Mouse (Mus musculus) monocyte, adult 5-6 weeks (primary cell): ENCODE results near the gene Cpsf2. TPM values are rescaled to one million over a fixed set of nuclear protein-coding genes. Genes with fewer than 3 reads are reported as not detected.

Experiments used
- ATAC-seq: fragments of 153-309, 156-312 bp; replicated peaks from 2 replicates; pipeline ENCODE4 v1.8.0; 2017; ENCODE audit warnings: mild to moderate bottlenecking; ENCODE audit not compliant: low TSS enrichment, insufficient number of reproducible peaks, severe bottlenecking, poor library complexity, low FRiP score
- total RNA-seq: library from RNA; stranded (forward); fragments of 200-1000, 200-491, 200-594 nt; gene quantifications from 3 replicates; pipeline ENCODE4 v1.2.3, GENCODE M21; 2017

The Cpsf2 gene
- total RNA-seq, 1 experiment from 2014 or later: 40.6 TPM

DNA sequence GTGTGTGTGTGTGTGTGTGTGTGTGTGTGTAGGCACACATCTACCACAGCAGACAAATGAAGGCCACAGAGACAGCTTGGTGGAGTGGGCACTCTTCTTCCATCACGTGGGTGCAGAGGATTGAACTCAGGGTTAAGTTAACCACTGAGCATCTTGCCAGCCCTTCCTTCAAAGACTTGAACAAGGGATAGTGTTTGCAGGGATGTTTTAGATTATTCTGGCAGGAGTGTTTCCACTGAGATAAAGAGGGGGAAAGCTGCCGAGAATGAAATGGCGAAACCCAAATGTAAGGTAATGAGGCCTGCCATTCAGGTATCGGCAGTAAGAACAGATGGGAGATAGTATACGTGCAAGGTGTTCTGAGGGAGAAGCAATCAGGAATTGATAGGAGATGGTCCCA lies 2.4 kb downstream of the Cpsf2 start:
- ATAC-seq: no peak

DNA sequence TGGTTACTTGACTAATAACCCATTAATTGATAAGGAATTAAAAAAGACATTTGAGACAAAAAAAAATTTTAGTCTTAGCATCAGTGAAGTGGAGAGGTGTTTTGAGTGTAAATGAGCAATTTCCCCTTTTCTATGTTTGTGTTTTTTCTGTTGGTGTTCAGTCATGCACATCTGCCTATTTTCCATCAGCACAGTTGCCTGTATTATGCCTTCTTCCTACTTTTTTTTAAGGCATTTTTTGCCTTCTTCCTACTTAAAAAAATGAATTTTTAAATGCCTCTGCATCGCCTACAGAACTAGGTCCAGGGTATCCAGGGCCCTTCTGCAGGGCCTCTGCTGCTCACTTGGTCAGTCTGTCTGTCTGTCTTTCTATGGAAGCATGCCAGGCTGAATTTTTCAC lies 2.8 kb downstream of the Cpsf2 start:
- no peak for ATAC-seq

DNA sequence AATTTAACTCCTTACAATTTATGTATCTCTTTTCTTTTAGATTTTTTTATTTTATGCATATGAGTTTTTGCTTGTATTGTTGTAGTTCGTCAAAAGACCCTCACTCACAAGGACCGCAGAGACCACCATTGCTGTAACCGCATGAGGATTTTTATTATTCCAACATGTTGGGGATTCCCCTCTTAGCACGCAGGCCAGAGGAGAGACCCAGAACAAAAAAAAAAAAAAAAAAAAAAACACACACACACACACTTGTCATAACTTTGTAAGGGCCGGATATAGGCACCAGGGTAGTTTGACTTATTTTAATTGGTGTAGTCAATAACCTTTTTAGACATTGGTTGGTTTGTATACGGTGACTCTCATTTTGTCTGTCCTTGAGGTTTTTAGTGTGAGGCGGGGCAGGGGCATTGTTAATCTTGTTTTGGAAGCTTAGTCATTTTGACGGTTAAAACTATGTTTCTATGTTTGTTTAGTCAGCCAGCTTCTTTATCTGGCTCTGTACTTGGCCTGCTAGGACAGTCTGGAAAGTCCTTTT lies 3.5 kb downstream of the Cpsf2 start:
- ATAC-seq: no peak

DNA sequence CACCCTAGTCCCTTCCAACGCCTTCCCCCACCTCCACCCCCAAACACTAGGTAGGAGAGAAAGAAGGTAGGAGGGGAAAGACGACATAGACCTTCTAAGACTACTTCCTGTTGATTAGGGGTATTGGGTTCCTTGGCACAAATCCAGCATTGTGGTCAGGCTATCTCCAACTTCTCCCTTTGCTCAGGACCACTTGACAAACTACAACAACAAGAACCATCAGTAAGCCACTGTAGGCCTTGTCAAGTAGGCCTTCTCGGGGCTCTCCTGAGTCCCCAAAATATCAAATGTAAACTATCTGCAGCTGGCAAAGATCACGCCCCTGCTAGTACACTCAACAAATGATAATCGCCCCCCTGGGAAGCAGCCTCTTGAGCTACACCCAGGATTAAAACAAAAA lies 4.5 kb downstream of the Cpsf2 start:
- ATAC-seq: no peak

DNA sequence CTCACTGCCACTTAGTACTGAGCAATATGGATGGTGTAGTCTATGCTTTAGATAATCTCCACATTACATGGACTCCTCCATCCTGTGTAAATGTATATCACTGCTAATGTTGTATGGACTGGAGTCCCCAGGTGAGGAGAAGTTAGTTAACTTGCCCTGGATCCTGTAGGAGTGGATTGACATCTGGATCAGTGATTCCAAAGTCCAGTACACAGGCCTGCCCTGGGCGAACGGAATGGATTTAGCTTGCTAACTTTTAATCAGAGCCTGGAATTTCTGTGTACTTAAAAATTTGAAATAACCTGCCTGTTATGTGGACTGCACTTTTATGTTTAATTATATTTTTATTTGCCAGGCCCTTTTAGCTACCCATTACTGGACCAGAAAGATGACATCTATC lies 5.8 kb downstream of the Cpsf2 start:
- no peak for ATAC-seq

DNA sequence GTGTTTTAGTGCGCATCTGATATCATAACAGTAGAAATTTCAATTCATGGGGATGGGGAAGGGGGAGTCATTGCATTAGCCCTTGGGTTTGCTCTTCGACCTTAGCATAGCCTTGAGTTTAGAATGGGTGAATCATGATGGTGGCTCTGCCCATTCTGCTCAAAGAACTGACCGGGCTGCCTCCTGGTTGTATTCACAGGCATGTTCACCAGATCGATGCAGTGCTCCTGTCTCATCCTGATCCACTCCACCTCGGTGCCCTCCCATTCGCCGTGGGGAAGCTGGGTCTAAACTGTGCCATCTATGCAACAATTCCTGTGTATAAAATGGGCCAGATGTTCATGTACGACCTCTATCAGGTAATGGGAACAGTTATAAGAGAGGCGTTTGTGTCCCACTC lies 7.2 kb downstream of the Cpsf2 start:
- no peak for ATAC-seq

DNA sequence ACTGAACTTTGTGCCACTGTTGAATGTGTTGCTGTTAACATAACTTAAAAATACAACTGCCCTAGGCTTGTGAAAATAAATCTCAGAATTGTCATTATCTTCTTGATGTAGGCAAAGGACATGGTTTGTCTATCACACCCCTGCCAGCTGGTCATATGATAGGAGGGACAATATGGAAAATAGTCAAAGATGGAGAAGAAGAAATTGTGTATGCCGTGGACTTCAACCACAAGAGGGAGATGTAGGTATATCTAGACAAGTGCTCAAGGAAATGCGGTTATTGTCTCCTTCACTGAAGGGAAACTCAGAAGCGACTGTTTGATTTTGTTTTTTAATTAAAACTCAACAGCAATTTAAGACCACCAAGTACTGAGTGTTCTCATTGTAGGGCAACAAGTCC lies 9.3 kb downstream of the Cpsf2 start:
- no peak for ATAC-seq

DNA sequence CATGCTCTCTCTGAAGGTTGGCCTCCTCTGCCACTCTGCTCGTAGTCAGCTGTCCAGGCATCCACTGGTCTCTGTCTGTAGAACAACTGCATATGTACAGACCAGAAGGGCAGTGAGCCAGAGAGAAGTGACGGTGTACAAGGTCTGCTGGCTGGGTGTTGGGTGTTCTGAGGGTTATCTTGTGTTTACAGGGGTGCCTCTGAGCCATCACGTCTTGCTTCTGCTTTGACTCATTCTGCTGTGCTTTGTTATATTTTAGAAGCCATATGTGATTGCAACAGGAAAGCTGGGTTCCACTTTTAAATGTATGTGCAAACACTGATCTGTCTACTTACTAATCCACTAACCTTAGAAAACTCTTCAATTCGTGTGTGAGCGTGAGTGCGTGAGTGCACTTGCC lies 11.9 kb downstream of the Cpsf2 start:
- no peak for ATAC-seq

DNA sequence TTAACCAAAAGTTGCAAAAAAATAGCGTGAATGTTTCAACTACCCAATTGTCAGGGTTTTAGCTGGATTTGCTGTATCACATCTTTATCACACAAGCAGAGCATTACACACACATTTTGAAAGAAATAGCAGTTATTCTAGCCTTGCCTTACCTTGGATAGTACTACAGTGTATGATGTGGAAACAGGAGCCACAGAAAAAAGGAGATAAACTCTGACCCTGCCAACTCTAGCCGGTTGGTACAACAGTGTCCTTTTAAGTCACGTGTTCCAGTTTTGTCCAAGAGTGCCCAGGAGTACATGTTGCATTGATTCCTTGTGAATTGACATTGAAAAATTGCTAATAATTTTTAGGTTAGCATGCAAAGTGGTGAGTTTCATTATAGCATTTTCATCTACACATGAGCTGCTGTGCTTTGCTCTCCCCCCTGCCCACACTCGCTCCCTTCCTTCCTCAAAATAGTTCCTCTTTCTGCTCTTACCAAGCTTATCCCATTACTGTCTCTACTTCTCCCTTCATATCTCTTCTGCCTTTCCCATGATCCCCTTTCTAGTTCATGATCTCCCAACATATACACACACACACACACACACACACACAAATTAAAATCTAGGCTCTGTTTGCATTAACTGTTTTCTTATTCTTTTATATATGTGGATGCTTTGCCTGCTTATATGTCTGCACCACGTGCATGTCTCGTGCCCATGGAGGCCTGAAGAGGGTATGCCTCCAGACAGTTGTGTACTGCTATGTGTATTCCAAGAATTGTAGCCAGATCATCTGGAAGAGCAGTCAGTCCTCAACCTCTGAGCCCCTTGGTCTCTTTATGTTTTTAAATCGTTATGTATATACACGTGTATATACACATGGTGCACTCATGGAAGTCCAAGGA lies 19.0 kb downstream of the Cpsf2 start:
- ATAC-seq: peak; percentile 72; the same call in 1 of the 2 replicates

DNA sequence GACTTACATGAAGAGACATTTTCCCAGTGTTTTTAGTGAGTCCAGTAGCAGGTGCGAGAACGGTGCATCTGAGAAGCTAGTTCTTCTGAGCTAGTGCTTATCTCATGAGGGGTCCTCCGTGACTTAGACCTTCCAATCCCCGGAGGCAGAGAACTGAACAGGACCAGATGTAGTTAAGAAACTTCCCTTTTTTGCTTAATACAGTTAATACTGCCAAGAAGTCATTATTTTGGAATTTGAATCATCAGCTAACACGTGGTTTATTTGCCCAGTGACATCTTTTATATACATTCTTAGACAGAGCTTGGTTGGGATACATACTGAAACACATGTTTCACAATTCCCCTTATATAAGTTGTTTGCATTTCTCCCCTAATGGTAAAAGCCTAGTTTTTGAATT lies 23.1 kb downstream of the Cpsf2 start:
- ATAC-seq: no peak

DNA sequence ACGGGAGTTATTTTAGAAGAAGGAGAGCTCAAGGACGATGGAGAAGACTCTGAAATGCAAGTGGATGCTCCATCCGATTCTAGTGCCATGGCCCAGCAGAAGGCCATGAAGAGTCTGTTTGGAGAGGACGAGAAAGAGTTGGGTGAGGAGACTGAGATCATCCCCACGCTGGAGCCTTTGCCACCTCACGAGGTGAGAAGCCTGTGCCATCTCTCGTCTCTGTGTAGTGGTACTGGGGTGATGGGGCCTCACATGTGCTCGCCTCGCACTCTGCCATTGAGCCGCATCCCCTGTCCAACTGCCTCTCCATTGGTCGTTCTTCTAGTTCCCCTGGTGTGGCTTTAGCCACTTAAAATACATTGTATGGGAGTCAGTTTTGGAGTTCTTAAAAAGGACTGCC lies 25.0 kb downstream of the Cpsf2 start:
- ATAC-seq: no peak

DNA sequence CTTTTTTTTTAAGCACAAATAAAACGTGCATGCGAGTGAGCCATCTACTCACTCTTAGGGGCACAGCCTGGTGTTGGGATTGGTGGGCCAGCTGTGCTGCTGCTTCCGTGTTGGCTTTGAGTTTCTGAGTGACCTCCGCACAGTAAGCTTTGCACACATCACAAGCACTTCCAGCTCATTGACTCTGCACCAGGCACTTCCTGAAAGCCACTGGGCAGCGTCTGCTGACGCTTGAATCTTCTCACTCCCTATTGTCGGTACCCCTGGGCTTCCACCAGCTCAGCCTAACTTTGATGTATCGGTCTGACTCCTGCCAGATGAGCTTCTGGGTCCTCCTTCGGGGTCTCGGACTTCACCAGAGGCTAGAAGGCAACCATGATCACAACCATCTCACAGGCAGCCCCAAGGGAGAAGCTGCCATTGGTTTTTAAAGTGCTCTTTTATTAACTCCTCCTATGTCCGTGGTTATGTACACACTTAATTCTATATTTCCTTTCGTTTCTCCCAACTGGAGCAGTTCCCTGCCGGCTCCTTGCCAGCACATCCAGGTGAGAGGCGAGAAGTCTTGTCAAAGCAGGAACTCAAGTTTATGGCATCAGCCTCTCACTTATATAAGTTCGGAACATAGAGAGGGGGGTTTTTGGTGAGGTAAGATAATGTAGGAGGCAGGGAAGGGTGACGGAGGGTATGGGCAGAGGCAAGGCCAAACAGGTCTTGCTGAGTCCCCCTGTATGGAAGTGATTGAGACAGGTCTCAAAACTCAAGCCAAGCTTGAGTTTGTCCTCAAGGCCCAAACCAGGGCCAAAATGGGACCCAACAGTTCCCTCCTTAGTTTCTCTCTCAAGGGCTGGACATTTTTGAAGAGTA lies 32.6 kb downstream of the Cpsf2 start:
- ATAC-seq: no peak

DNA sequence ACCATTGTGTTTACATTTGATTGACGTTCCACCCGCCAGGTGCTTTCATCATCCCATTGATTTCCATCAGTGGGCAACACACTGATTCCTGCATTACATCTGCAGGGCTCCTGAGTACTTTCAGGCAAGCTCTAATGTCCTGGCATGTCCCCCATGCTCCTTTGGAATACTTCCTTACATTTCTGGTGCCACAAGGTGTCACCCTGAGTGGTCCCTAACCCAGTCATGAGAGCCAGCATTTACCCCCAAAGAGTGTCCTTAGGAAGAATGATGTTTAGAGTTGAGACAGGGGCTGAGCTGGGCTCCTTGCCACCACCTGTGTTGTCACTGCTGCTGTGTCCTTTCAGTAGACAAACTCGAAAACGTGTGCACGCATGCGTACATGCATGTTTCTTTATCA lies 33.8 kb downstream of the Cpsf2 start:
- ATAC-seq: no peak

DNA sequence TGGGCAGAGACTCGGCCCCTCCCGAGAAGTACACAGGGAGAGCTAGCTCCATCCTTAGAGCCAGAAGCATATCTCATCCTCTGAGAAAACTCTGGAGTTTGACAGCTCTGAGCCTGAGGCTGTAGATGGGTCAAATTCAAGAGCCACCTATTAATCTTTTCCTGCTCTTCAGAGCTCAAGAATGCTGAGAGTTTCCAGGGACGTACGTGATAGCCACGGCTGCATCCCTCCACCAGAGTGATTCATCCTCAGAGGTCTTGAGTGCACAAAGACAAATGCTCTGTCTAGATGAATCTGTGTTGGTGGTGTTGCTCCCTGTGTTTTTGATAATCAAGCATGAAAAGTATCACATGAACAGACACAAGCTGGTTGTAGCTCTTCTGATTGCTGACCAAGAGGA lies 38.6 kb downstream of the Cpsf2 start:
- ATAC-seq: no peak

DNA sequence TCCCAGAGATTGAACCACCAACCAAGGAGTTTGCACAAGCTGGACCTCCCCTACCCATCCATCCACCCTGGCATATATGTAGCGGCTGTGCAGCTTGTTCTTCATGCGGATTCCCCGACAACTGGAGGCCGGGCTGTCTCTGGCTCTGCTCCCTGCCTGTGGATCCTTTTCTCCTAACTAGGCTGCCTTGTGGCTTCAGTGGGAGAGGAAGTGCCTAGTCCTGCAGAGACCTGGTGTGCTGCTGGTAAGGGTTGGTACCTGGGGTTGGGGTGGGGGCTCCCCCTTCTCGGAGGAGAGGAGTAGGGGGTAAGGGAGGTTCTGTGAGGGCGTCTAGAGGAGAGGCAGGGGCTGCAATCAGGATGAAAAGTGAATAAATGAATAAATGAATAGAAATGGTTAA lies 39.3 kb downstream of the Cpsf2 start:
- no peak for ATAC-seq

DNA sequence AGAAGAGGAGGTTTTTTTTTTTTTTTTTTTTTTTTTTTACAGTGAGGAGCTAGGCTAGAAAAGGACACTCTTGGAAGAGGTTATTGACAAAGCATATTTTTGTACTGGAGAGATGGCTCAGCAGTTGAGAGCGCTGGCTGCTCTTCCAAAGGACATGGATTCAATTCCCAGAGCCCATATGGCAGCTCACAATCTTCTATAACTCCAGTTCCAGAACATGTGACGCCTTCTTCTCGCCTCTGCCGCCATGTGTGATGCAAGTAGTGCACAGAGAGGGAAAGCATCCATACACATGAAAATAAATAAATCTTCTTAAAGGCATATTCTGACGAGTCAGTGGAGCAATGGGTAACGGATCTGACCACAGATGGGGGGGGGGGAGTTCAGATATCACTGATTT lies 46.1 kb downstream of the Cpsf2 start:
- no peak for ATAC-seq

DNA sequence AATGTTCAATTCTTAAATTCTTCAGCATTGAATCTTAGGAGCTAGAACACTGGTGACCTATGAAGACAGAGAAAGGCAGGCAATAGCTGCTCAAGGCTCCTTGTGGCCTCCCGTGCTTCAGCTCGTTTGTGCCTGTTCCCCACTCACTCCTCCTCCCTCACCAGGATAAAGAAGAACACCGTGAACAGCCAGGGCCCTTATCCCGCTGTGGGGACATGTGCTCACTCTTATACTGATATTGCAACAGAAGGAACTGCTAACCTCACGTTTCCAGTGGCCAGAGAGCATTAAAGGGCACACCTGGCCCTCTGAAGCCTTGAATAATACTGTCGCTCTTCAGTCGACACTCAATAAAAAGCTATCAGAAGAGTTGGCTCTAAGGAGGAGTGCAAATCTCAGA lies 53.4 kb downstream of the Cpsf2 start:
- no peak for ATAC-seq

DNA sequence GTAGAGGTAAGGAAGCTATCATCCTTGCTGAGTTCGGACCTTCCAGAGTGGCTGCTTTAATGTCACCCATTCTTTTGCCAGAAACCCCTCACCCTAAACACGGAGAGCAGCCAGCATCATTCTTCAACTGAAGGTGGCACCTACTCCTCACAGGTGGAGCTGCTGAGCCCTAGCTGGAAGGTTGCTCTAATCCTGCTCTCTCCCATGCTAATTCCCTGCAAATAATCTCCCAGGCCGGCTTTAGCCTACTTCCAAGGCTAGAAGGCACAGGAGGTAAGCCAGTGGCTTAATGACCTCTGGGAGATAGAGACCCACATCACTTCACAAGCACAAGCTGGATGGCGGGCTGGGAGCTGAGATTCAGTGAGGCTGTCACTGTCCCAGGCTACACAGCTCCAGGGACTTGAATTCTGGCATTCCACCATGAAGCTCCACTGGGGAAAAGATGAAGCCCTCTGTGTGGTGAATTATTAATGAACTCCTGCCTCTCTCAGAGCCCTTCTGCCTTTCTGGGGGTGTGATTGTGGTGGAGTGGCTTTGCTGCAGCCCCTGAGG lies 54.2 kb downstream of the Cpsf2 start:
- ATAC-seq: no peak

DNA sequence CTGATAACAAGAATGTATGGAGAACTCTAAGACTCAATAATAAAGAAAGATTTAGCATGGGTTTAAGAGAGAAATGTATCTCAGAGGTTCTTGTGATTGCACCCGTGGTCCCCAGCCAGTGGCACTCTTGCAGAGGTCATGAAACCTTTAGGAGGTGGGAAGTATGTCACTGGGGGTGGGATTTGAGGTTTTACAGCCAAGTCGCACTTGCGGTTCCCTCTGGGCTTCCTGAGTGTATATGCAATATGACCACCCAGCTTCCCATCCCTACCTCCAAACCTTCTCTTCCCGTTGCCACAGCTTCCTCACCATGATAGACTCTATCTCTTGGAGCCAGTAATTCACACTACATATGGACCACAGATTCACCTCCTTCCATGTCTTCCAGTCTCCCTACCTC lies 59.1 kb downstream of the Cpsf2 start:
- no peak for ATAC-seq
